Mouse (Mus musculus) neural tube, embryonic 14.5 days (tissue): ENCODE results near the gene H3f3b. TPM values are rescaled to one million over a fixed set of nuclear protein-coding genes. Genes with fewer than 3 reads are reported as not detected.

Experiments used
- ATAC-seq: fragments of 200-750 bp; cut with Nextera tagmentation; 2 replicates; pipeline ENCODE4 v1.8.0; 2017; ENCODE audit warnings: low read depth, mild to moderate bottlenecking, moderate TSS enrichment, moderate library complexity
- H3K27ac ChIP-seq: fragments of 300-500 bp; sonication (generic); 2 replicates; pipeline ENCODE4 v1.5.1; 2014; ENCODE audit warnings: low read depth, mild to moderate bottlenecking, control low read depth, low read length, moderate library complexity, mixed read lengths
- H3K27me3 ChIP-seq: fragments of 300-500 bp; sonication (generic); 2 replicates; pipeline ENCODE4 v1.6.1; 2014; ENCODE audit warnings: low read length; ENCODE audit not compliant: control insufficient read depth, insufficient read depth
- H3K36me3 ChIP-seq: fragments of 300-500 bp; sonication (generic); 2 replicates; pipeline ENCODE4 v1.6.1; 2014; ENCODE audit warnings: low read length, mixed read lengths; ENCODE audit not compliant: control insufficient read depth, insufficient read depth
- H3K4me1 ChIP-seq: fragments of 300-500 bp; sonication (generic); 2 replicates; pipeline ENCODE4 v1.6.1; 2014; ENCODE audit warnings: low read length; ENCODE audit not compliant: control insufficient read depth, insufficient read depth
- H3K4me2 ChIP-seq: fragments of 300-500 bp; sonication (generic); 2 replicates; pipeline ENCODE4 v1.6.1; 2014; ENCODE audit warnings: mild to moderate bottlenecking, low read depth, low read length, control low read depth
- H3K4me3 ChIP-seq: fragments of 300-500 bp; sonication (generic); 2 replicates; pipeline ENCODE4 v1.5.1; 2014; ENCODE audit warnings: low read depth, low read length, control low read depth, mixed read lengths
- H3K9ac ChIP-seq: fragments of 300-500 bp; sonication (generic); replicated peaks from 2 replicates; pipeline ENCODE4 v1.6.1; 2014; ENCODE audit warnings: low read depth, mild to moderate bottlenecking, control low read depth, low read length, mixed read lengths
- H3K9me3 ChIP-seq: fragments of 300-500 bp; sonication (generic); 2 replicates; pipeline ENCODE4 v1.6.1; 2016; ENCODE audit warnings: low read length; ENCODE audit not compliant: control insufficient read depth
- WGBS: fragments of 180-500 bp; shearing (Covaris S2); extraction: QIAGEN DNeasy Blood & Tissue Kit; methylation state at CpG from one replicate; pipeline ENCODE4 v1.1.7; 2014; 5-methylcytosine and 5-hydroxymethylcytosine counted together
- polyA plus RNA-seq: library from polyadenylated mRNA; unstranded; fragments of >200 nt; fragmentation: Nextera tagmentation; extraction: Ambion mirVana; gene quantifications from 2 replicates; pipeline ENCODE4 v1.2.1, GENCODE M21; 2014

Gene H3f3b
- polyA plus RNA-seq, 1 experiment from 2014 or later: 1,887 TPM

DNA sequence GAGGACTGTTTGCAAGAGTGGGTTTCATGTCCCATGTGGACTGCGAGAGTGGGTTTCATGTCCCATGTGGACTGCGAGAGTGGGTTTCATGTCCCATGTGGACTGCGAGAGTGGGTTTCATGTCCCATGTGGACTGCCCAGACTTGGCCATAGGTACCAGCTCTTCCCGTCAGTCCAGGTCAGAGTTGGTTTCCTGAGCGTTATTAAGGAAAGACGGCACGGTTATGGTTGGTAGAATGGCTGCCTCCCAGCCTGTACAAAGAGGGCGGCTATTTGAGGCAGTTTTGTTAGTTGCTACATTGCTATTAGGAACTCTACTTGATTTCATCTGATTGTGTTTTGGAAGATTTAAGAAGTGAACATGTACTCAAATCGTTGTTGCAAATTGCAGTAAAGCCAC lies 10.1 kb upstream of the H3f3b start:
- Histone ChIP-seq H3K4me2 (no peak overlapping the region), H3K27me3 (no peaks in the 10 kb centered on the region), H3K4me3 (no peak overlapping the region), H3K9ac (no peak overlapping the region), H3K27ac (no peak overlapping the region), H3K4me1 (no peaks in the 10 kb centered on the region), H3K9me3 (no peaks in the 10 kb centered on the region), H3K36me3 (peaks cover 8% of the 10 kb centered on the region; the same call in 1 of the 2 replicates)
- ATAC-seq: no peak
- 95% methylated on average over 9 of the region's 9 CpGs for WGBS

DNA sequence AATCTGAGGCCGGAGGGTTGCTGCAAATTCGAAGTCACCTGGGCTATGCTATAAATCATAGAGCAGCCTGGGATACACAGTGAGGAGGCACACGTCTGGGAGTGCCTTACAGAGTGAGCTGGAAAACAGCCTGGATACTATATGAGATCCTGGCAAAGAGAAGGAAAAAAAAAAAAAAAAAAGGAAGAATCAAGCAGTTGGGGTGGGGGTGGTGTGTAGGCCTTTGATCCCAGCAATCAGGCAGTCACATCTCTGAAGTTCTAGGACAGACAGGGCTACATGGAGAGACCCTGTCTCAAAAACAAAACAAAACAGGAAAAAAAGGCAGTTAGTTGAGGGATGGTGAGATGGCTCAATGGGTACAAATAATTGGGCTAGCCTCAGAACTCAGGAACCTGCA lies 8.9 kb upstream of the H3f3b start:
- ATAC-seq: no peak
- WGBS: 80% methylated on average over 3 of the region's 3 CpGs

DNA sequence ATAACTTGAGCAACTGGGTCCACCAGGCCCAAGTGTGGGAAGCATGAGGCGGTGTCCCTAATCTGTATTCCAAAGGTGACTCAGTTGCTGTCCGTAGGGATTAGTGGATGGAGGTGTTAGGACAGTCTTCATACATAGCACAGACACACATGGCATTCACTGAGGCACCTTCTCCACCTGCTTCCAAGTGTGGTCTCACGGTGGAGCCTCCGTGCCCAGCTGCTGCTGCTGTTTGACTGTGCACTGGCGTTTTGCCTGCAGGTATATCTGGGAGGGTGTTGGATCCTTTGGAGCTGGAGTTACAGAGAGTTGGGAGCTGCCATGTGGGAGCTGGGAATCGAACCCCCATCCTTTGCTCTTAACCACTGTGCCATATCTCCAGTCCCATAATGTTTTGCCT lies 6.8 kb upstream of the H3f3b start:
- Histone ChIP-seq H3K4me2 (no peak overlapping the region), H3K4me1 (peaks cover 8% of the 10 kb centered on the region), H3K9me3 (no peaks in the 10 kb centered on the region), H3K27ac (no peak overlapping the region), H3K27me3 (no peaks in the 10 kb centered on the region), H3K36me3 (0 out of 2 replicates have a peak, but pooled peaks cover 3% of the 10 kb centered on the region), H3K9ac (no peak overlapping the region), H3K4me3 (no peak overlapping the region)
- WGBS: 93% methylated on average over 6 of the region's 6 CpGs
- ATAC-seq: no peak

More for the DNA sequence above, 8.9 kb upstream of the H3f3b start:
- Histone ChIP-seq H3K4me1 (peaks cover 1% of the 10 kb centered on the region), H3K27me3 (no peaks in the 10 kb centered on the region), H3K9ac (no peak overlapping the region), H3K9me3 (no peaks in the 10 kb centered on the region), H3K4me3 (no peak overlapping the region), H3K27ac (no peak overlapping the region), H3K36me3 (peaks cover 8% of the 10 kb centered on the region; the same call in 1 of the 2 replicates), H3K4me2 (no peak overlapping the region)

DNA sequence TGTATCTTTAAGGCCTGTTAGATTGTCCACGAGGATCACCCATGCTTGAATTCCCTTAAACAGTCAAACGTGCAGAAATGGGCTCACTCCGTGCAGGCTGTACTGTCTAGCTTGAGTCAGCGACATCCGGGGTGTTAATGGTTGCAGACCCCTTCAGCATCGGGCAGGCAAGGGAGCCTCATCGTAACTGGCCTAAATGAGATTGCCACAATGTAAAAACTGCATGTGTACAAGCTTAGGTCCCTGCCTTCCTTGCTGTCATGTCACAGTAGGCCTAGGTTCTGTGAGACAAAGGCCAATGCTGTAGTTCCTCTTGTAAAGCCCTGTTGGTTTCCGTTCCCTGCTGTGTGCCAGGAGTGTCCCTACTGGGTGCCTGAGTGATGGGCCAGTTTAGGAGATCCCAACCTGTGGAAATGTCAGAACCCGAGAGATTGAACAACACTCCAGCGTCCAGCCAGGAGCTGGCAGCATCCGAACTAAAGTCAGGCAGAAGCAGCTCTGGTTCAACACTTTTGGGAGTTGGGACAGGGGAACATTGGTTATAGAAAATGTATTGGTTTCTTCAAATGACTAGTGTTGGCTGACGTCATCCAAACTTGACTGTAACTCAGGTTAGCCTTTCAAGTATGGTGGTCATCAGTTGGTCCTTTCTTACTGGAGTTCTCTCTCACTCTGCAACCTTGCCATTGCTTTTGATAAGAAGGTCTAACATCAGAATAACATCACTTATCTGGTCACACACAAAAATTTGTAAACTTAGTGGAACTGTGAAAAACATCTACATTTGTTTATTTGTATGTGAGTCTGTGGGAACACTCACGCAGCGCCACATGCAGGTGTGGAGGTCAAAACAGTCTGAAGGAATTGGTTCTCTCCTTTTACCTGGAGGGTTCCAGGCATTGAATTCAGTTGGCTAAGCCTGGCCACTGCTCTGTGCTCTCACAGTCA lies 3.4 kb upstream of the H3f3b start:
- Histone ChIP-seq H3K4me1 (peaks cover 8% of the 10 kb centered on the region), H3K27me3 (no peaks in the 10 kb centered on the region)
- 24% methylated on average over 14 of the region's 14 CpGs for WGBS

DNA sequence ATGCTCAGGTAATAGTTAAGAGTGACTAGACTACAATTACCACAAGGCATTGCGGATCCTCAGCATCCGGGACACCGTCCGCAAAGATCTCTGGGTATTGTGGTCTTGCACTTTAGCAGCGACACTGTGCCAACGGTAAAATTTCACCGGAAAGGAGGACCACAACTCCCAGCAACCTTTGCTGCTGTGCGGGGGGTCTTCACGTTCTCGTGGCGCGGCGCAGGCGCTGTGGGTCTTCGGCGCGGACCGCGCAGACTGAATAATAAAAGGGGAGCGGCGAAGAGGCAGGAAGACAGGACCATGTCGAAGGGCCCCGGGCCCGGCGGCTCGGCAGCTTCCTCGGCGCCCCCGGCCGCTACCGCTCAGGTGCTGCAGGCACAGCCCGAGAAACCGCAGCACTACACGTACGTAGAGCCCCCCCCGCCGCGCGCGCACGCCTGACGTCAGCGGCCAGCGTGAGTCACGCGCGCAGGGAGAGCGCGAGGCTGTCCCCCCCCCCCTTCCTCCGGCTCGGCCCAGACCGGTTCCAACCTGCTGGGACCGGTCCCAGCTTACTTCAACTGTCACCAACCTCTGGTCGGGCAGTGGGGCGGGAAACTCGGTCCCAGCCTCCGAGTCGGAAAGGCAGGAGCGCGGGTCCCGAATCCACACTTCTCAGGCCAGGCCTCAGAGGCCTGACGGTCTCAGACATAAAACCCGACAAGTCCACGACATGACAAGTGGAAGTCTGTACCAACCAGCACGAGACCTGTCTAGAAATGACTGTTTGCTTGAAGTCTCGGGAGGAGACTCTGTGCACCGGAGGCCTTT lies 2.5 kb upstream of the H3f3b start, which contains the start of gene Unk:
Unk (plus strand) TSS at position 235 of the 810 bp plus-strand sequence.
- ATAC-seq: peak; percentile 94
- H3K4me1 ChIP-seq: peaks cover 8% of the 10 kb centered on the region
- peak within 1 kb of the TSS; percentile 100 for H3K27ac ChIP-seq
- no peaks in the 10 kb centered on the region for H3K9me3 ChIP-seq
- H3K27me3 ChIP-seq: no peaks in the 10 kb centered on the region
- H3K36me3 ChIP-seq: no peaks in the 10 kb centered on the region
- under 1% methylated on average over 46 of the region's 67 CpGs for WGBS
- peak within 1 kb of the TSS; percentile 95 for H3K9ac ChIP-seq
- H3K4me2 ChIP-seq: peak within 1 kb of the TSS; percentile 91
- peak within 1 kb of the TSS; percentile 64 for H3K4me3 ChIP-seq

More for the DNA sequence above, 3.4 kb upstream of the H3f3b start:
- Histone ChIP-seq H3K4me3 (peak overlapping the region; percentile 64), H3K9me3 (no peaks in the 10 kb centered on the region), H3K27ac (peak overlapping the region; percentile 100), H3K36me3 (no peaks in the 10 kb centered on the region), H3K4me2 (peak overlapping the region; percentile 91), H3K9ac (peak overlapping the region; percentile 95)
- peak; percentile 12; the same call in 1 of the 2 replicates for ATAC-seq

DNA sequence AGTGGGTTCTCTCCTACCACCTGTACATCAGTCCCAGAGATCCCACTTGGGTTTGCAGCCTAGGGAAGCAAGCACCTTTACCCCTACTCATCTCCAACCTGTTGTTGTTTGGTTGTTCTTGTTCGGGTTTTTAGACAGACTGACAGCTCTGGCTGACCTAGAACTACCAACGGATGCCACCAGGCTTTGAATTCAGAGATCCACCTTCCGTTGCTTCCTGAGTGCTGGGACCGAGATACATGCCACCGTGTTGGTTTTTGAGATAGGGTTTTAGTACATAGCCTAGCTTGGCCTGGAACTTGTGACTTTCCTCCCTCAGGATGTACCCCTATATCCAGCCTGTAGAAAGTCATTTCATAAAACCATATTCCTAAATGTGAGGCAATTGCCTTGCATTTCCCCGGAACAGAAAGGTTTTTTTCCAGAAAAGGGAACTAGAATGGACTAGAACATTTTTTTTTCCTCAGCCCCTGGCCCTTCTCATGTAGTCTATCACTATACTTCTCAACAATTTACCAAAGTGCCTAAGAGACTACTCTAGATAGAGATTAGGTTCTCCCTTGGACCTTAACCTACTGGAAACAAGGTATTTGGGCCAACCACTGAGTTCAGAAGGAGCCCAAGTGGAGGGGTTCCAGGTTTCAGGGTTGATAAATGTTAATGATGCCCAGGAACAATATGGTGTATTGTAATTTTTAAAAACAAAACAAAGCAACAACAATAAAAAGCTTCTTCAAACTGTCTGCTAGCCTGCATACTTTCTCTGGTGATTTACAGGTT lies 1.5 kb upstream of the H3f3b start:
- WGBS: 91% methylated on average over 6 of the region's 6 CpGs
- peak overlapping the region; percentile 100; the same call in 1 of the 2 replicates for H3K27ac ChIP-seq
- 0 out of 2 replicates have a peak, but pooled peaks have one; percentile 1 for ATAC-seq

DNA sequence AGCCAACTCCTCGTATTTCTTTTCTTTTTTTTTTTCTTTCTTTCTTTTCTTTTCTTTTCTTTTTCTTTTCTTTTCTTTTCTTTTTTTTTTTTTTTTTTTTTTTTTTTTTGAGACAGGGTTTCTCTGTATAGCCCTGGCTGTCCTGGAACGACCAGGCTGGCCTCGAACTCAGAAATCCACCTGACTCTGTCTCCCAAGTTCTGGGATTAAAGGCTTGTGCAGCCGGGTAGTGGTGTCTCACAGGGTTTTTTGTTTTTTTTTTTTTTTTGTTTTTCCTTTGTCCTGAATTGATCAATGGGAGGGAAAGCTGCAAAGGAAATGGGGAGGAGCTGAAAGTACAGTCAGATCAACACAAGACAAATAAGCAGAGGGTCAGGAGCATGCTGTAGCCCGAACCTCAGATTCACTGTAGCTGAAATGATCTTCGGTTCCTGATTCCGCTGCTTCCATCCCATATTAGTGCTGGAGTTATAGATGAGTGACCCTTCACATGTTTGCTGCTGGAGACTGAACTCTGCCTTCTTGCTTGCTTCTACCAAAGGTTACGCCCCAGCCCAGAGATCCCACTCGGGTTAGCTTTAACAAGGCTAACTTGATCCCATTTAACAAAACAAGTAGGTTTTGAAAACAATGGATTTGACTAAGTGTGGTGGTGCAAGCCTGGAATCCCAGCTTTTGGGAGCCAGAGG lies 559 bp upstream of the H3f3b start:
- ATAC-seq: no peak
- Histone ChIP-seq H3K4me3 (no peak overlapping the region), H3K9ac (no peak overlapping the region), H3K27me3 (no peaks in the 10 kb centered on the region), H3K36me3 (no peaks in the 10 kb centered on the region), H3K4me1 (peaks cover 8% of the 10 kb centered on the region), H3K4me2 (no peak overlapping the region), H3K9me3 (no peaks in the 10 kb centered on the region), H3K27ac (no peak overlapping the region)
- WGBS: 84% methylated on average over 9 of the region's 9 CpGs

More for the DNA sequence above, 1.5 kb upstream of the H3f3b start:
- Histone ChIP-seq H3K4me3 (peak overlapping the region; percentile 64), H3K9ac (peak overlapping the region; percentile 49; the same call in 1 of the 2 replicates), H3K4me2 (peak overlapping the region; percentile 64), H3K27me3 (no peaks in the 10 kb centered on the region), H3K4me1 (peaks cover 8% of the 10 kb centered on the region), H3K9me3 (no peaks in the 10 kb centered on the region), H3K36me3 (no peaks in the 10 kb centered on the region)
